Mouse (Mus musculus) skeletal muscle tissue, postnatal 0 days (tissue): ENCODE measurements around the gene Mrps9. TPM values are rescaled to one million over a fixed set of nuclear protein-coding genes. Genes with fewer than 3 reads are reported as not detected.

Source experiments
- polyA plus RNA-seq: library from polyadenylated mRNA; unstranded; fragments of >200 nt; fragmentation: Nextera tagmentation; extraction: Ambion mirVana; gene quantifications from 2 replicates; pipeline ENCODE4 v1.2.1, GENCODE M21; 2015

Mrps9 gene
- 46.6 and 51.0 TPM in 2 replicates for polyA plus RNA-seq

DNA sequence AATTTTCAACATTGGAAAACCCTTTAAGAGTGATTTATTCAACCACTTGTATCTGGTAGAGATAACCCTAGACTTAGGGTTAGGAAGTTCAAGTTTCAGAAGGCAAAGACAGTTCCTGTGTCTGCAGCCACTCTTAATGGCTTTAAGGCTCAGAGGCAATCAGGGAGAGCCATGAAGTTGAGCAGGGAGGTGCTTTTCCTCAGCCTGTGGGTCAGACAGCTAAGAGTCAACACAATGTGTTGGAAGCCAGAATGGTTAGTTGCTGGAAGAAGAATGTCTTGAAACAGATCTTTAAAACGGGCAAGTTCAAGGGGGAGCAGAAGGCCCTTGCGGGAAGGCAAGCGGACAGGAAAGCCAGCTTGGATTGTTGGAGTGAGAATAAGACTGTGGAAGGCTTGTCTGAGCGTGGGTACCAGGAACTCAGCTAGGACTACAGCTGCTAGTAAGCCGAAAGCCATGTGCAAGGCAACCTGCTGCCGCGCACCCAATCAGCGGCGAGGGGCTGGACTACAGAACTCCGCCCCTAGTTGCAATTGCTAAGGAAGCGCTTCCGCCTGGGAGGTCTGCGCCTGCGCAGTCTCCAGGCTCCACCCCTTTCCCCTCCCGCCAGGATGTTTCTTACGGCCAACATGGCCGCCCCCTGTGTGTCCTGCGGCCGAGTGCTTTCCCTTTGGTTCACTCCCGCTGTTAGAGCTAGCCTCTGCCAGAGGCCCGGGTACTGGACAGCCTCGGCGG is at the start of gene Mrps9:
Mrps9 (plus strand) TSS at position 571 of the 735 bp plus-strand sequence.

GRCm38 (mm10) chr1:42952734-42953481 is 101.9 kb downstream of the Mrps9 start, which contains the start of gene Gpr45:
Gene Gpr45, plus strand, starts transcription at chr1:42952872.

Other genes starting within 250 kb of the Mrps9 start
- not detected in 2 replicates for gene Pou3f3, start 155.5 kb upstream of the Mrps9 start, polyA plus RNA-seq
- 0.37 and 0.51 TPM in 2 replicates for gene Gpr45, start 101.6 kb downstream of the Mrps9 start, polyA plus RNA-seq
- gene Tgfbrap1, start 247.4 kb downstream of the Mrps9 start, polyA plus RNA-seq, result 4.4 and 4.8 TPM in 2 replicates
- 14.1 and 14.5 TPM in 2 replicates for gene AI597479, start 247.5 kb downstream of the Mrps9 start, polyA plus RNA-seq